7 mouse cellular contexts compared by ENCODE assay signal in the genomic region with DNA sequence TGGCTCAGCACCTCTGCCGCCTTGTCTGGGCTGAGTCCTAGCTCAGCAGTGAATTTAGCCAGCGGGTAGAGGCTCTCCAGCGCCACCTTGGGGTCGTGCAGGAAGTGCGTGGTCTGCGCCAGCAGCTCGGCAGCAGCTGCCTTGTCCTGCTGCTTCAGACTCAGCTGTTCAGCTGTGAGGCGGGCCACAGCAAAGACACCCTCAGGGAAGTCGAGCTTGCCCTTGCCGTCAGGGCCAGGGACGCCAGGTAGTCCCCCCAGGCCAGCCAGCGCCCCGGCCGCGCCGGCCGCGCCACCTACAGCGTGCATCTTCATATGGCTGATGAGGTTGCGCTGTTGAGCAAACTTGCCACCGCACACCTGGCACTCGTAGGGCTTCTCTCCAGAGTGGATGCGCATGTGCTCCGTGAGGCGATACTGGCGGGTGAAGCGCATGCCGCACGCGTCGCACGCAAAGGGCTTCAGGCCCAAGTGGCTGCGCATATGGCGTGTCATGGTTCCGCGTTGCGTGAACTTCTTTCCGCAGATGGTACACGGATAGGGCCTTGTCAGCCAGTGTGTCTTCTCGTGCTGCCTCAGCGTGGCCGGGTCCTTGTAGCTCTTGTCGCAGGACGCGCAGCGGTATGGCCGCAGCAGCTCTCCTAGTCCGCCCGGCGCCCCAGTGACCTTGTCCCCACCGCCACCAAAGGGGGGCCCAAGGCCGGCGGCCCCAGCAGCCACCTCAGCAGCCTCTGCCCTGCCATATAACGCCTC. TPM values are rescaled to one million over a fixed set of nuclear protein-coding genes. Genes with fewer than 3 reads are reported as not detected.
DNase-seq lines count a peak whose midpoint lies in the region; ATAC-seq lines count a peak whose summit lies in the region.

No protein-coding gene starts in this region.

- 11% methylated on average over 54 of the region's 54 CpGs for WGBS in intestine, embryonic 16.5 days
- 4% methylated on average over 54 of the region's 54 CpGs for WGBS in limb, embryonic 12.5 days
- WGBS in midbrain, embryonic 12.5 days: 3% methylated on average over 54 of the region's 54 CpGs

- H3K4me3 ChIP-seq in intestine, embryonic 16.5 days (ENCODE audit: low read length): peak overlapping the region; percentile 77
- peak overlapping the region; percentile 73 for H3K4me3 ChIP-seq in limb, embryonic 12.5 days (replicated peaks)
- H3K4me3 ChIP-seq in midbrain, embryonic 12.5 days: peak overlapping the region; percentile 46

- H3K9ac ChIP-seq in intestine, embryonic 16.5 days (ENCODE audit: low read depth, low read length): peak overlapping the region; percentile 77
- H3K9ac ChIP-seq in limb, embryonic 12.5 days (replicated peaks): peak overlapping the region; percentile 82
- no peak overlapping the region; the same call in 1 of the 2 replicates for H3K9ac ChIP-seq in midbrain, embryonic 12.5 days (replicated peaks)

- ATAC-seq in intestine, embryonic 16.5 days: peak; percentile 30; the same call in 1 of the 2 replicates
- ATAC-seq in limb, embryonic 12.5 days (ENCODE audit: insufficient number of reproducible peaks, insufficient read depth, low FRiP score, low TSS enrichment, low read depth): no peak
- no peak for ATAC-seq in midbrain, embryonic 12.5 days (ENCODE audit: low FRiP score, low read depth)

- peaks cover 42% of the 10 kb centered on the region for H3K27me3 ChIP-seq in intestine, embryonic 16.5 days (replicated peaks; ENCODE audit: control insufficient read depth, insufficient read depth, low read length)
- peaks cover 79% of the 10 kb centered on the region for H3K27me3 ChIP-seq in limb, embryonic 12.5 days
- peaks cover 82% of the 10 kb centered on the region for H3K27me3 ChIP-seq in midbrain, embryonic 12.5 days

- H3K4me1 ChIP-seq in intestine, embryonic 16.5 days (ENCODE audit: control insufficient read depth, insufficient read depth, low read length): peaks cover 59% of the 10 kb centered on the region
- peaks cover 65% of the 10 kb centered on the region for H3K4me1 ChIP-seq in limb, embryonic 12.5 days (replicated peaks)
- peaks cover 53% of the 10 kb centered on the region for H3K4me1 ChIP-seq in midbrain, embryonic 12.5 days

- peak; percentile 89 for DNase-seq in adrenal gland, adult 2 months
- DNase-seq in embryo, embryonic 11 days: peak; percentile 60
- peak; percentile 98 for DNase-seq in heart, adult 11 months
- peak; percentile 69 to 70 for DNase-seq in spleen, postnatal 36 days (ENCODE audit: low spot score in 2 of 2)

- no peaks in the 10 kb centered on the region for H3K9me3 ChIP-seq in intestine, embryonic 16.5 days (ENCODE audit: control insufficient read depth, low read length)
- H3K9me3 ChIP-seq in limb, embryonic 12.5 days: no peaks in the 10 kb centered on the region
- H3K9me3 ChIP-seq in midbrain, embryonic 12.5 days: no peaks in the 10 kb centered on the region

- peak overlapping the region; percentile 97 for H3K4me2 ChIP-seq in intestine, embryonic 16.5 days (ENCODE audit: low read depth, low read length)
- peak overlapping the region; percentile 91 for H3K4me2 ChIP-seq in limb, embryonic 12.5 days
- H3K4me2 ChIP-seq in midbrain, embryonic 12.5 days (replicated peaks): peak overlapping the region; percentile 65; the same call in 1 of the 2 replicates

- peak overlapping the region; percentile 96 for H3K27ac ChIP-seq in intestine, embryonic 16.5 days (ENCODE audit: low read length)
- peak overlapping the region; percentile 88 for H3K27ac ChIP-seq in limb, embryonic 12.5 days
- no peak overlapping the region for H3K27ac ChIP-seq in midbrain, embryonic 12.5 days (replicated peaks)

- peaks cover 9% of the 10 kb centered on the region for H3K36me3 ChIP-seq in intestine, embryonic 16.5 days (ENCODE audit: control insufficient read depth, insufficient read depth, low read length)
- peaks cover 66% of the 10 kb centered on the region for H3K36me3 ChIP-seq in limb, embryonic 12.5 days
- H3K36me3 ChIP-seq in midbrain, embryonic 12.5 days: peaks cover 29% of the 10 kb centered on the region

RNA-seq across cellular contexts. Expression of a gene that starts 3.7 kb away (rescaled TPM):
- total RNA-seq in adrenal gland, adult 2 months (2021): 10 to 100 TPM in 1 of 2 experiments, 1 to 10 TPM in 1; 7.5 to 15.4 TPM
- polyA plus RNA-seq in adrenal gland, adult 2 months (2012; rRNA removed): 25.9 and 26.9 TPM in 2 replicates
- polyA plus RNA-seq in intestine, embryonic 16.5 days (2015; fragmentation: Nextera tagmentation; extraction: Ambion mirVana): 7.1 and 8.6 TPM in 2 replicates
- polyA plus RNA-seq in limb, embryonic 12.5 days (2016; fragmentation: Nextera tagmentation; extraction: Ambion mirVana): 30.3 and 35.5 TPM in 2 replicates
- polyA plus RNA-seq in midbrain, embryonic 12.5 days (2016; fragmentation: Nextera tagmentation; extraction: Ambion mirVana): 3.7 and 4.8 TPM in 2 replicates

RNA-seq across cellular contexts. Expression of a gene that starts 13.0 kb away (rescaled TPM):
- 10 to 100 TPM; 20.4 to 26.5 TPM for total RNA-seq in adrenal gland, adult 2 months (2021)
- polyA plus RNA-seq in adrenal gland, adult 2 months (2012; rRNA removed): 7.0 and 7.4 TPM in 2 replicates
- polyA plus RNA-seq in intestine, embryonic 16.5 days (2015; fragmentation: Nextera tagmentation; extraction: Ambion mirVana): 18.7 and 23.9 TPM in 2 replicates
- 29.6 and 31.0 TPM in 2 replicates for polyA plus RNA-seq in limb, embryonic 12.5 days (2016; fragmentation: Nextera tagmentation; extraction: Ambion mirVana)
- polyA plus RNA-seq in midbrain, embryonic 12.5 days (2016; fragmentation: Nextera tagmentation; extraction: Ambion mirVana): 23.2 and 24.9 TPM in 2 replicates

RNA-seq across cellular contexts. Expression of a gene that starts 25.4 kb away (rescaled TPM):
- 10 to 100 TPM; 32.3 to 37.4 TPM for total RNA-seq in adrenal gland, adult 2 months (2021)
- polyA plus RNA-seq in adrenal gland, adult 2 months (2012; rRNA removed): 72.0 and 87.5 TPM in 2 replicates
- 20.3 and 22.7 TPM in 2 replicates for polyA plus RNA-seq in intestine, embryonic 16.5 days (2015; fragmentation: Nextera tagmentation; extraction: Ambion mirVana)
- polyA plus RNA-seq in limb, embryonic 12.5 days (2016; fragmentation: Nextera tagmentation; extraction: Ambion mirVana): 24.0 and 25.5 TPM in 2 replicates
- polyA plus RNA-seq in midbrain, embryonic 12.5 days (2016; fragmentation: Nextera tagmentation; extraction: Ambion mirVana): 15.8 and 17.6 TPM in 2 replicates

RNA-seq across cellular contexts. Expression of a gene that starts 28.0 kb away (rescaled TPM):
- 10 to 100 TPM; 29.2 to 58.9 TPM for total RNA-seq in adrenal gland, adult 2 months (2021)
- 48.1 and 62.9 TPM in 2 replicates for polyA plus RNA-seq in adrenal gland, adult 2 months (2012; rRNA removed)
- polyA plus RNA-seq in intestine, embryonic 16.5 days (2015; fragmentation: Nextera tagmentation; extraction: Ambion mirVana): 1.5 and 1.6 TPM in 2 replicates
- polyA plus RNA-seq in limb, embryonic 12.5 days (2016; fragmentation: Nextera tagmentation; extraction: Ambion mirVana): 1.5 and 2.1 TPM in 2 replicates
- 9.3 and 10.2 TPM in 2 replicates for polyA plus RNA-seq in midbrain, embryonic 12.5 days (2016; fragmentation: Nextera tagmentation; extraction: Ambion mirVana)
